Mouse (Mus musculus): Measurements from ENCODE around the gene Gpr22.

DNA sequence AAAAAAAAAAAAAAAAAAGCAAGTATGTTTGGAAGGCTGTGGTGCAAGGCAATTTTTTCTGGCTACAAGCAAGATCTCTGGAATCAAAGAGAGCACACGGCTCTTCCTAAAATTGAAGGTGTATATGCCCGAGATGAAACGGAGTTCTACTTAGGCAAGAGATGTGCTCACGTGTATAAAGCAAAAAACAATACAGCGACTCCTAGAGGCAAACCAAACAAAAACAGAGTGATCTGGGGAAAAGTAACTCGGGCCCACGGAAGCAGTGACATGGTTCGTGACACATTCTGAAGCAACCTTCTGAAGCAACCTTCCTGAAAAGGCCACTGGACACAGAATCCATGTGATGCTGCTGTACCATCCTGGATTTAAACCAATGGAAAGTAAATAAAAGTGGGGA lies 33.6 kb upstream of the Gpr22 start:
- TF ChIP-seq POLR2A (IDR thresholded peaks at IDR 0.05; ENCODE audit: extremely low read depth, insufficient read depth, low read length) (no peak), CTCF (IDR thresholded peaks at IDR 0.05; ENCODE audit: extremely low read depth, insufficient read depth, low read length) (no peak)
